Mouse (Mus musculus) kidney, adult 18-20 months (tissue): ENCODE measurements around the gene Arrdc1.
"Not testable (repeated sequence)": the region's sequence is repeated elsewhere in the genome, so short reads cannot be mapped to it uniquely, and the experiment has no call there.

Source experiments
- DNase-seq: peaks from one replicate; pipeline ENCODE4 v3.0.0; 2021

Arrdc1 gene

DNA sequence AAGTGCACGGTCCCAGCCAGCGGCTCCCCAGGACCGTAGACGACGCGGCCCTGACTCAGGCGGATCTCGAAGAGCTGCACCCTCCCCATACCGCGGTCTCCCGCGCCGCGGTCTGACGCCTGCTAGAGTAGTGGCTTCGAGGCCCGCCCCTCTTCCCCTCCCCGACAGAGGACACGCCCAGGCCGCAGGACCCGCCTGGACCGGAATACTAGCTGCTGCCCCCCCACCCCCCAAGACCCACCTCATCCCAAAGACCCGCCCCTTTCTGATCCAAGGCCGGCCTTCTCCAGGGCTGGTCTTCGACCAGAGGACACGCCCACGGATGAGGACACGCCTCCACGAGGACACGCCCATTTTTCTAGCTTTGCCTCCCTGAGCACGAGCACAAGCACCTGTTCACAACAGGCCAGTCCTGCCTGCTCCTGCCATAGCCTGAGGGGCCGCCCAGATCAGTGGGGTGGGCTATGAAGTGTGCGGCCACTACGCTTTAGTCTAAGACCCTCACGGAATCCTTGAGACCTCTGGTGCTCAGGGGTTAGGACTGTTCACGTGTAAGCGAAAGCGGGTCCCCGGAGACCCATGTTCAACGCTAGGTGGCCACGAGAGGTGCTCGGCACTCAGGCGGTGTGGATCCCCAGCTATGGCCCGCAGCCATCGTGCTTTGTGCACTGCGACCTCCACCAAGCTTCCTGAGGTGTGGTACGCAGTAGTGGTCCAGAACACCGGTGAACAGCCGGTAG lies at the start of gene Arrdc1:
TSS of gene Arrdc1 (minus strand) at position 196 of the 740 bp plus-strand sequence.
- DNase-seq, result peak; percentile 95

DNA sequence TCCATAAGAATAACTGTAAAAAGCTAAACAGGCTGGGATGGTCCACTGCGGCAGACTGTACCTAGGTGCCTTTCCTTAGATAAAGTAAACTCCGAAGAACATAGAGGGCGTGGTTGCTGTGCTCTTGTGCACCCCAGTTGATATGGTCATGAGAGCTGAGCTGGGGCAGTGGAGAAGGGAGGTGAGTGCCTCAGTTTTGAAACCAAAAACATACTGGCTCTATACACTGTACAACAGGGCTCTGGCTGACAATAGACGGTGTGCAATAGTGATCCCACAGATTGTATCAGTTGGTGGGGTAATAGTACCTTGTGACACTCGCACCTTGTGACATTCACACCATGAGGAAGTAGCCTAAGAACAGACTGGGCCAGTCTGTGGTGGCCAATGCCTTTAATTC lies 41.9 kb upstream of the Arrdc1 start:
- DNase-seq, result no peak

DNA sequence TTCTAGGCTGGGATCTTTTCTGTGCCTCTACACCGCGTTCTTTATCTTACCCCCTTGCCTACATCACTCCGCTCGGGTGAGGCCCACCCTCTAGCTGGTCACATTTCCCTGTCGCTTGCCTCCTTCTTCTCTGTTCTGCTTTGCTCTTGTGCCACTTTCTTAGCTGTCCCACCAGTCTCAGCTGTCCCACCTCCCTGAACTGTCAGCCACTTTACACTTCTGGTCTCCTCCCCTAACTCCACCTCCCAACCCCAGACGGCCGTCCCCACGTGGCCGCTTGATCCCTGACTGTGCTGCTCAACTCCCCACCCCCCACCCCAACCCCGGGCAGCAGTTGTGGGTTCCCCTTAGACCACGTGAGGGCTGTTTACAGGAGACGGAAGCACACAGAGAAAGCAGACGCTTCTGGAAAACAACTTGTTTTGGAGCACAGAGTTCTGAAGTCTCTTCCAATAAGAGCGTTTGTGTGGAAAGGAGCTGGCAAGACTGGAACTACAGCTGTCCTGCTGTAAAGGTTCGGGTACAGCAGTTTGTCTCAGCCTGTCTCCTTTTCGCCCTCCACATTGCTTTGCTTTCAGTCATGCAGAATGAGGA lies 40.7 kb upstream of the Arrdc1 start, which contains the start of gene Pnpla7:
TSS of gene Pnpla7 (plus strand) at position 330 of the 594 bp plus-strand sequence.
- peak; percentile 80 for DNase-seq

DNA sequence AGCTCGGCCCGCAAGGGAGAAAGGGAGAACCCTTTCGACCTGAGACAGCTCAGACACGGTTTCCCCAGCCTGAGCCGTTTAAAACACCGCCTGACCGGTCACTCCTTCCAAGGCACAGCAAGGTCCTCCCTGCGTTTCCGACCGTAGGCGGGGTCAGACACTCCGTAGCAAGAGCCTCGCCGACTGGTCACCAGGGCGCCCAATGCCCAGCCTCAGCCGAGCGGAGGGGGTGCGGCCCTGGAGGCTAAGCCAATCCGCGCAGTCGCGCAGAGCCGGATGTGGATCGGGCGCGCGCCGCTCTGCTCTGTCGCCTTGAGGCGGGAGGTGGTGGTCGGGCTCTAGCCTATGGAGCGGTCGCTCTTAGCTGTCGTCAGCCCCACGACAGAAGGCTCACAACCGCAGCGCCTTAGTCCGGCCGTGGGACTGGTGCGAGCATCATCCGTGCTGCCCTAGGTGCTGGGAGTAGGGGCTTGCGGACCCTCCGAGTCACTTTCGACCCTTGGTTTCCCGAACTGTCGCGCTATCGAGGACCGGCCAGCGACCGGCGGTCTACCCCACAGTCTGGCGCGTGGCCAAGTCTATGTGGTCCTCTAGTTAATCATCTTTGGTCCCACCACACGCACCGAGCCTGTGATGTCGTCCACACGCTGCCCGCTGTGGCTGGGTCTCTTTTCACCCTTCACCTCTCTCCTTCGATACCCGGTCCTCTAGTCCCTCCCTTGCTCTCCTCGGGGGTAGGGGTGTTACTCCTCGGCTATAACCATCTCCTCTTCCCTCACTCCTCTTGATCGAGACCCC lies 40.1 kb upstream of the Arrdc1 start, which contains the start of gene Mrpl41:
TSS of gene Mrpl41 (minus strand) at position 193 of the 798 bp plus-strand sequence.
- DNase-seq, result peak; percentile 95

DNA sequence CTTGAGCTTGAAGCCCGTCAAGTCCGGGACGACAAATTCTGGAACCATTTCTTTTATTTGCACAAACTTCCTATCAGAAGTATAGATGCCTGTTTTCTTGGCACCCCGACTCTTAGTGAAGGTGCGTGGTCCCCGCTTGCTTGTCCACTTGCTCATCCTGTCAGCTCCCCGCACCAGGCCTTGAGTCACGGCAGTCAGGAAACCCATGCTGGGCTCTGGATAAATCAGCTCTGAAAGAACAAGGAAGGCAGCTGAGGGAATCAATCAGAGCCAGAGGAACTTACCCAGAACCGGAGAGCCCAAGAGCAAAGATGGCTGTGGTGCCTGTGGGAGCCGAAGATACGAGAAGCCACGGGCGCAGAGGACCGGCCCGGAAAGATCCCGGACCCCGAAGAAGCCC lies 39.4 kb upstream of the Arrdc1 start:
- not testable (repeated sequence) for DNase-seq

DNA sequence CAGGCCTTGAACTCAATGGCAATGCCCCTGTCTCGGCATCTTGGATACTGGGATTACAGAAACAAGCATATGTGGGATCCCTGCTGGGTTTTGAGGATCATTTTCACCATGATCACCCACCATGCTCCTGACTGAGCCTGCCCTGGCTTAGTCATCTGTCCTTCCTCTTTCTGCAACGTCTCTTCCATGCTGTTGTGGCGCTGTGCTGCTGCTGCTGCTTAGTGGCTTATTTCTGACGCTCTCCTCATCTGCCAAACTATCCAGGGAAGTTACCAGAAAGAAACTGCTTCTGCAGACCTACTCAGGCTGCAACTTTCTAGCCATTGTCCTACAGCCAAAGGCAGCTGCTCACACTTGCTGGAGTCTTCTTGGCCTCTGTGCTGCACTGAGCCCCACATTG lies 35.3 kb upstream of the Arrdc1 start:
- DNase-seq, result no peak

DNA sequence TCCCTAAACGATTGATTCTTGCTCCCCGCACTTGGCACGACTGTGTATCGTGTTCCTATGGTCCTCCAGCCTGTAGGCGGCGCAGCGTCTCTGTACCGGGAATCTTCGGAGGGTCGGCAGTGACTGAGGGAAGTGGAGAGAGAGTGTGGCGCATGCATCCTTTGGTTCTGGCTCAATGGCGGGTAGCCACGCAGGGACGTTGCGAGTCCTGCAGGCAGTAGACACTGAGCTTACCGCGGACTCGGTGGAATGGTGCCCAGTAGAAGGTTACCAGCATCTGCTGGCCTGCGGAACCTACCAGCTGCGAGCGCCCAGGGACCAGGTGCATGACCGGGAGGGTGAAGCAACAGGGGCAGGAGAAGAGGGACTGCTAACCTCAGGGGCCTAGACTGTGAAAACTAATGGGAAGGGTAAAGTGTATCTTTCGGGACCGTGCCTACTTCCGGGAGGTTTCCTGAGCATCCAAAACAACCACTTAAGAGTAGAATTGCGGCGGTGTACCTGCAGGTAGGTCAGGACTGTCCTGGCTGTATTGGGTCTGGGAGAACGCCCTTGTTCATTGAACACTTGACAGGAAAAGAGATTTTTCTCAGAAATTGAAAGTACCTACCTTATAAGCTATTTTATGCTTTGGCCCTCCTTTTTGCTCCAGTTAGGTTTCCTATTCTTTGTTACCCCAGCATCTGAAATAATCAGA lies 27.4 kb upstream of the Arrdc1 start, which contains the start of gene Dph7:
TSS of gene Dph7 (plus strand) at position 97 of the 697 bp plus-strand sequence.
- peak; percentile 88 for DNase-seq

DNA sequence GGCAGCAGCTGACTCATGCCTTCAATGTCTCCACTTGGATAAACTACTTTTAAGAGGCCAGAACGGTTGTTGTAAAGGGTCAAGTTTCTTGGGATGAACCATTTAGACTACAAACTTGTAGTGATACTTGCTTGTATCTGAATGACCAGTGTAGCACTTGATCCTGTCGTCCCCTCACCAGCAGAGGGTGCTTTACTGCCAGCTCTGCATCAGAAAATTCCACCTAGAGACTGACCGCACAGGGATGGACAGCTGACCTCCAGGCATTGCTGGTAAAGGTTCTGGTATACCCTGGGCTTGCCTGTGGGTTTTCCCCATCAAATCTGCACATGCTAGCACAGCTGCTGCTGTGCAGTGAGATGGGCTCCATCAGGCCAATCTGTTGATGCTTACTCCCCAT lies 25.9 kb upstream of the Arrdc1 start:
- peak; percentile 53 for DNase-seq

DNA sequence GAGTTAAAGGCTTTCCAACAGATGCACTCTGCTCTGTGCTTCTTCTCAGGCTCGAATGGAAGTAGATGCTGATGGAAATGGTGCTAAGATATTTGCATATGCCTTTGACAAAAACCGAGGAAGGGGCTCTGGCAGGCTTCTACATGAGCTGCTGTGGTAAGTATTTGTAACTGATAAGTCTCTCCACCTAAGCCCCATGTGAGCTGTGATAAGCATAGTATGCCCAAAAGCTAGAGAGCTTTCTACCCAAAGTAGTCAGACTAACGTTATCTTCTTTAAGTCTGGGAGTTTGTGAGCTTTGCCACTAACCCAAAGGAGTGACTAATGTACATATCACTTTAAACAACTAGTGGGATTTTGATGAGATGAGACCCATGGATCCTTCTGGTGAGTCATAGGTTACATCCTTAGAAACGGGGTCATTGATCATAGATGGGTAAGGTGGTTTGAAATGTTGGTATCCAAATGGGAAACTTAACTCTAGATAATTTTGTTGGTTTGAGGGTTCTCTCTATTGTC lies 17.5 kb upstream of the Arrdc1 start:
- no peak for DNase-seq

DNA sequence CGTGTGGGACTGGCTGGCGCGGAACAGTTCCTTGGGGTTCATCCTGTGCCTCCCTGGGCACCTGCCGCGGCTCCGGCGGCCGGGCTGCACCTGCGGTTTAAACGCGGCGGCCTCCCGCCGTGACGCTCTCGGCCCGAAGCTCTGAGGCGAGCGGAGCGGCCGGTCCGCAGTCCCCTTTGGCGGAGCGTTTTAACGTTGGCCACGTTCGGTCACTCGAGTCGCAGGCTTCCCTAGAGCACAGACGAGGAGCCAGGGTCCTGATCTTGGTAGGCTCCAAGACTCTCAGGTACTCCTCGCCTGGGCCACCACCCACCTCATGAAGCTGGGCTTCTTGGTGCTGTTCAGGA lies 15.1 kb upstream of the Arrdc1 start:
- DNase-seq, result no peak

DNA sequence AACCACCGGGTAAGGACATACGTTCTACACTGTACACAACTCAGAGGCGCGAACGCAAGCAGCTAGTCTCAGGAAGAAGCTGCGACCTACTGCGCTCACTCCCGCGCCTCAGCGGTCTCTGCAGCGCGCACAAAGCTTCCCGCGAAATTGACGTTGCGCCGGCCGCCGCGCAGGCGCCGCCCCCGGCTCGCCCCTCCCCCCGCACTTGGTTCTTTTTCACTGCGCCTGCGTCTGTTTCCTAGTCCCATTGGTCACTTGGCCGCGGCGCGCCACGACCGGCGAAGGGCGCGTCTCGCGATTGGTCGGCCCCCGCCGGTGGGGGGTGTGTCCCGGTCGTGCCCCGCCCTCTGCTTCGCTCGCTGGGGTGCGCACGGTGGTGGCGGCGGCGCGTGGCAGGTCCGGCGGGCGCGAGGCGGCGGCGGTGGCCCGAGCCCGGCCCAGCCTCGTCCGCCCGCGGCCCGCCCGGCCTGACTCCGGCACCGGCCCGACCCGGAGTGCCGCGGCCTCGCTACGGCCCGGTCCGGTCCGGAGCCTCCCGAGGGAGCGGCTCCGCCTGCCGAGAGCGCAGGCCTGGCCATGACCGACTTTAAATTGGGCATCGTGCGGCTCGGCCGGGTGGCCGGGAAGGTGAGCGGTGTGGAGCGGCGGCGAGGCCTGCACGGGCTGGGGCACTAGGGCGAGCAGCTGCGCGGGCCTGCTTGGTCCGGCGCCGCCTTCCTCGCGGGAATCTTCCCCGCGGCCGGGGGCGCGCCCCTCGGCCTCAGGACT lies 14.6 kb upstream of the Arrdc1 start, which contains the start of gene Zmynd19:
TSS of gene Zmynd19 (plus strand) at position 372 of the 768 bp plus-strand sequence.
- DNase-seq, result peak; percentile 98

DNA sequence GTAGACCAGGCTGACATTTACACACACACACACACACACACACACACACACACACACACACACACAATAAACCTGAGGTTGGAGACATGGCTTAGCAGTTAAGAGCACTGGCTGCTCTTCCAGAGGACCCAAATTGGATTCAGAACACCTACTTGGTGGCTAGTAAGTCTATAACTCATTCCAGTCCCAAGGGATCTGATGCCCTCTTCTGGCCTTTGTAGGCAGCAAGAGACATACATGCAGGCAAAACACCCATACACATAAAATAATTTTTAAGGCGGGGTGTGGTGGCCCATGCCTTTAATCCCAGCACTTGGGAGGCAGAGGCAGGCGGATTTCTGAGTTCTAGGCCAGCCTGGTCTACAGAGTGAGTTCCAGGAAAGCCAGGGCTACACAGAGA lies 9.3 kb upstream of the Arrdc1 start:
- peak; percentile 50 for DNase-seq

DNA sequence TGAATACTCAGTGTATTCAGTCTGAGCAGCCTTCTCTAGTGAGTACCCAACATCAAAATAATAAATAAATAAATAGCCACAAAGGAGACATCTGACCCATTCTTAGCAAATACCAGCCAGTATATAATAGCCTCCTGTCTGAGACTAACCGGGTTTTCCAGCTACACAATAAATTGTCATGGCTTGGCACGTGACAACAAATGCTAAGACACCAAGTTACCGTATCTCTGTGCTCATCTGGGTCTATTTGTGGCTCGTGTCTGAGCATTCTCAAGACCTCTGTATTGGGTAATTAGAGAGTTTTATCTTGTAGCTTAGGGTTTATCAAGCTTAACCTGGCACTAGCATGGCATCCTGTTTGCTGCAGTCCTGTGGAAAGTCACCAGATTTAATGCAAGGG lies 7.0 kb upstream of the Arrdc1 start:
- no peak for DNase-seq

DNA sequence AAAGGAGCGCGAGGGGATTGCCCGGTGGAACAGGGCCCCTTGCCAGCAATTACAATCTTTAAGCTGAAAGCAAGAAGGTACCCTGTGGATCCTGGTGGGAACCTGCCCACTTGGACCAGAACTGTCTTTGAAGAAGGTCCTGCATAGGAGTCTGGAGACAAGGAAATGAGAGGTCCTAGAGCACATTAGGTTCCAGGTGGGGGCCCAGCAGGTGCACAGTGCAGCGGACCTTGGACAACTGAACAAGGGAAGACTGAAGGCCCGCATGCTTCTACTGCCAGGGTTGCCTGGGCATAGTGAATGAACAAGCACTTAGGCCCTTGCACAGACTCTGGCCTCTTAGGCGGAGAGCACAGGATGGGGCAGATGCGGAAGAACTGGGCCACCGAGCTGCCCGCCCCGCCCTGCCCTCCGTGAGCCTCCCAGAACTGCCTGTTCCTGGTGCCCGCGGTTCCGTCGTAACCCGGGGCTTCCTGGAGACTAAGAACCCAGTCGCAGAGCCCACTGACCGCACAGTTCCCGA lies 550 bp downstream of the Arrdc1 start:
- DNase-seq, result no peak

DNA sequence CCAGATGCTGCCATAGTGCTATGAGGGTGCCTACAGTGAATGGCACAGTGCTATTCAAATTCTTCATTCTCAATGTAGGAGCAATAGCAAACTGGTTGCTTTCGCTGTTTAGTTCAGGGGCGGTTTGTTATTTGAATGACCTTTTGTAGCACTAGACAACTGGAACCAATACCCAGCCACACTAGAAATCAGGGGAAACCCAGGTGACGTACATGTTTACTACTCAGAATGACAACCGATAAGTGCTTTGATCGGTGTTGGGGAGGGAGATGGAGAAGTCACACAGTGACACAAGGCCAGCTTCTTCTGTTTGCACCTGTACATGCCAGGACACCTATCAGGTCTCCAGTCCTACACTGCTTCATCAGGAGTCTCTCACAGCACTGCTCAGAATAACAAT lies 5.5 kb downstream of the Arrdc1 start:
- DNase-seq, result no peak

DNA sequence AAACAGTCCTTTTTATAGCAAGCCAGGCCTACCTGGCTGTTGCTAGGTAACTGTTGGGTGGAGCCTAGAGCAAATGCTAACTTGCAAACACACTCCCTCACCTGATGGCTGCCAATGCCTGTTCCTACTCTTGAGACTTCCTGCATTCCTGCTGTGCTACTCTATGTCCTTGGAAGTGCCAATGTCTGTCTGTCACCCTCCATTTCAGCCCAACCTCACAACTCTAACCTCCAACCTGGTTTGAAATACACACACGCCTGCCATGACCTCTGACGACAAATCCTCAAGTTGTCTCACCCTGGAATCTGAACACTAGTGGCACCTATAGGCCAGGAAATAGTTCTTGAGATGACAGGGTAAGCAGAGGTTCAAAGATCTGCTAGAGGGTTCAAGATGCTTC lies 5.9 kb downstream of the Arrdc1 start:
- DNase-seq, result peak; percentile 48

DNA sequence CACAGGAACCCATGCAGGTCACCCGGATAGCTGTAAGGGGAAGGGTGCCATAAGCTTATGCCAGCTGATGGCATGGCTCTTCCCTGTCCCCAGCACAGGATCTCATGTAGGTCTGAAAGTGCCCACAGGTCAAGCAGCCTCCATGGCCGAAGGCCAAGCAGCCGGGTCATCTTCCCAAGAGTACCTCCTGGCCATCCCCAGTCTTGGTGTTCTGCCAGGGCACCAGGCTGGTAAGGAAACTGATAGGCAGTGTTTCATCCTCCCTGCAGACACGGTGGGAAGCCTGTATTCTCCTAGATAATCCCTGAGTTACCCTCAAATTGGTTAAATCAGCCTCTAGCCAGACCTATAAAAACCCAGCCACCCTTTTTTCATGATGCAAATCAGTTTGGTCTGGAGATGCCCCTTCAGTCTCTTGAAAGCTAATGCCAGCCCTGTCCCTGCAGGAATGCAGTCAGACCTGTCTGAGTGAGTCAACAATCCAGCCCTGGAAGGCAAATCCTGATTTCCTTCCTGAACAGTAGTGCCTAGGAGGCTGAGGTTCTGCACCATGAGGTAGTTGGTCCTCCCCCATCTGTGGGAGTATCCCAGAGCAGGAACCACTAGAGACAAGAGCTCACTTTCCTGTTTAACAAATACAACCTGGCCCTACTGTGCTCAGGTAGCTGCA lies 7.1 kb downstream of the Arrdc1 start:
- DNase-seq, result peak; percentile 59

DNA sequence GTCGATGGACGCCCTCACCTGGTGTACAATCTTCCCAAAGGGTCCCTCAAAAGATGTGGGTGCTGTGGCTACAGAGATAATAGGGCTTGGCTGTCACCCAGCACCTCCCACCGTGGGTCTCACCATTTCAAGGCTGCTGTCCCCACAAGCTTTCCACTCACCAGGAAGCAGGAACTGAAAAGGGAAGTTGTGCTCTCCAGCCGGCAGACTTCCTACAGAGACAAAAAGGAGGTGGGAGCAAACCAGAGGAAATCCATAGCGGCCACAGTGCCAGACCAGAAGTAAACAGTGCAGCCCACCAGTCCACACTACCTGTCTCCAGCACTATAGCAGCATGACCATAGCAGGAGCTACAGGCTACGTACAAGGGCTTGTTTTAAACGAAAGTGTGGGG lies 8.1 kb downstream of the Arrdc1 start:
- no peak for DNase-seq

DNA sequence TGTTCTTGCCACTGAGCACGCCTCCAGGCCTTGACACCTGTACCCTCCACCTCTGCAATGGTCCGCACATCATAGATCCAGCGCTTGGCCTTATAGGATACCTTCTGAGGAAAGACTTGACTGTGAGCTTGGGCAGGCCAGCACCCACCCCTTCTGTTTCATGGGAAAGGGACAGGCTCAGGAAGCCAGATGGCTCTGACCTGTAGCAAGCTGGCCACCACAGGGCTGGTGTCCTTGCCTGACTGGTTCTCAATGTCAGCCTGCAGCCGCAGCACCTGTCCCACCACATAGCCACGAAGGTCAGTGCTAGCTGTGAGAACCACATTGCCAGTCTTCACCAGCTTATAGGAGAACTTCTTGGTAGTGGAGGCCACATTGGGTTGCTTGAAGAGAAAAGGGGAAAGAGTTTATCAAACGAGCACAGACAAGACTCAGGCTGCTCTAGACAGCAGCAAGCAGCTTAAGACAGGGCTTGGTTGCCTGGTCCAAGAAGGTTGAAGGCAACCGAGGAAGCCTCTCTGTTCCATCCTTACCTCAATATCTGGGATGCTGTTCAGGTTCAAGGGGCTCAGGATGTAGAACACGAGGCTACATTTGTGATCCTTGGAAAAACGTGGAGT lies 8.6 kb downstream of the Arrdc1 start:
- DNase-seq, result peak; percentile 7

DNA sequence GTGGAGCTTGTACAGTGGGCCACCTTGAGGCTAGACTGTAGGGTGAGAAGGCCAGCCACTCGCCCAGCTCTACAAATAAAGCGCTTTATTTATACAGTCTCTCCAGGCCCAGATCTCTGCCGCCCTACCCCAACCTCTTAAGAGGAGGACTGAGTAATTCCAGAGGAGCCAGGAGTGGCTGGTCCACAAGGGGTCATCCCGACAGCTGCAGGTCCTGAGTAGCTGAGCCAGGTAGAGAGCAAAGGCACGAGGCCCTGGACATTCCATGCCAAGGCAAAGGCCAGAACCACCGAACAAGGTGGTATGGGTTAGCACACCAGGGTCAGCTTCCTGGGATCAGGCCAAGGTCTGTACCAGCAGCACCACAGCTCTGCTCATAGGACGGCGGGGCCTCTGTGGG lies 9.8 kb downstream of the Arrdc1 start:
- no peak for DNase-seq

DNA sequence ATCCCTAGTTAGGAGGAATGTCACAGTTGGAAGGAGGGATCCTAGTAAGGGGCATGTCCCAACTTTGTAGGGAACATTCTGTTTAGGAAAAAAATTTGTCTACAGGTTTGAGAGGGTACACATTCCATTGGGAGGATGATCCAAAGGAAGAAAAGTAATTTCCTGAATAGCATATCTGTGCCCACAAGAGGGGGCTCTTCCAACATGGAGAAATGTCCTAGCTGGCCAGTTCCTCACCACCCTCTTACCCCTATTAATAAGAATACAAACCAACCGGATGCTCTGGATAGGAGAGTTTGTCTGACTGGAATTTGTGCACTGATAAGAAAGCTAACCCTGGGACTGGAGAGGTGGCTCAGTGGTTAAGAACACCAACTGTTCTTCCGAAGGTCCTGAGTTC lies 11.5 kb downstream of the Arrdc1 start:
- DNase-seq, result peak; percentile 15
